ENCODE assay signal across 9 mouse cellular contexts in the genomic region with DNA sequence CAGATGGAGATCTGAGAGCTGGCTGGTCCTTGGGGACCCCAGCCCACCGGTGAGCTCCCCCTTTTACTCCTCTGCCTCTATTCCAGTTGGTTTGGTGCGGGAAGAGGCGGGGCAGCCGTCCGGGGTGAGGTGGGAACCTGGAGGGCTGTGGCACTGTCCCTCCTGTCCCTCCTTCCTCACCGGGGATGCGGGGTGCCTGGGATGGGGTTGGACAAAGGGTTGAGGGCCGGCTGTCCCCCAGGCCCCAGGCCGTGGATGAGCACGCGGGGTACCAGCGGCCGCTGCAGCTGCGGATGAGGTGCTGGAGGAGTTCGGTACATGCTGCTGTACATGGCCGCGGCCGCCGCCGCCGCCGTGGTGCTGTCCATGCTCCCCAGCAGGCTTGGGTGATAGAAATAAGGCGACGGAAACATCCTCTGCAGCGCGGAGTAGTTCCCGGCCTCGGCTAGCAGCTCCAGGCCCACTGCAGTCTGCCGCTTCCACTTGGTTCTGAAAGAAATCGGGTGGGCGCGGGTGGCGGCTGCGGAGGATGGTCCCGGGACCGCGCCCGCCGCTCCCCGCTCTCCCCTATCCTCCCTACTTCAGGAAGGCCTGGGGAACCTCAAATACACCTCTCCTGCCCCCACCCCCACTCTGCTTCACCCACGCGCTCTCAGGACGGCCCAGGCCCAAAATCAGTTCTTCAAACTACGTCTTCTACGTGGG. TPM values are rescaled to one million over a fixed set of nuclear protein-coding genes. Genes with fewer than 3 reads are reported as not detected.
DNase-seq lines count a peak whose midpoint lies in the region; ATAC-seq lines count a peak whose summit lies in the region.
"Had no signal": no experiment of that assay in that cellular context is flagged by ENCODE, and none has a peak within 500 bp of the region (broad histone marks: within the 10 kb centered on the region; RNA-seq: fewer than 3 reads in every experiment).

No protein-coding gene starts in this region.

- DNase-seq in heart, postnatal 10 days, result no peak
- peak; percentile 51 to 70 for DNase-seq in cerebellum, adult 18-20 months
- DNase-seq in adrenal gland, postnatal 14 days, result no peak
- no peak for DNase-seq in left cerebral cortex, postnatal 25 days (ENCODE audit: low spot score in 2 of 2)

- no peaks in the 10 kb centered on the region for H3K36me3 ChIP-seq in heart, embryonic 11.5 days (ENCODE audit: control insufficient read depth, insufficient read depth, low read length)
- H3K36me3 ChIP-seq in forebrain, embryonic 16.5 days (ENCODE audit: control insufficient read depth, insufficient read depth), result no peaks in the 10 kb centered on the region
- H3K36me3 ChIP-seq in midbrain, embryonic 12.5 days, result no peaks in the 10 kb centered on the region

- no peak for ATAC-seq in heart, embryonic 11.5 days (replicated peaks; ENCODE audit: insufficient number of reproducible peaks, low FRiP score, low TSS enrichment)
- 0 out of 2 replicates have a peak, but pooled peaks have one; percentile 27 for ATAC-seq in forebrain, embryonic 16.5 days
- peak; percentile 57 for ATAC-seq in midbrain, embryonic 12.5 days (ENCODE audit: low FRiP score, low read depth)
- no peak for ATAC-seq in erythroid progenitor cell, adult 5-6 weeks (replicated peaks; ENCODE audit: low FRiP score, poor library complexity, severe bottlenecking)

- no peak overlapping the region for H3K27ac ChIP-seq in heart, embryonic 11.5 days (ENCODE audit: low read depth, low read length)
- no peak overlapping the region for H3K27ac ChIP-seq in forebrain, embryonic 16.5 days (ENCODE audit: low read length)
- H3K27ac ChIP-seq in midbrain, embryonic 12.5 days (replicated peaks), result peak overlapping the region; percentile 90

- H3K4me1 ChIP-seq in heart, embryonic 11.5 days (ENCODE audit: control insufficient read depth, insufficient read depth, low read length), result peaks cover 5% of the 10 kb centered on the region; the same call in 1 of the 2 replicates
- H3K4me1 ChIP-seq in forebrain, embryonic 16.5 days (replicated peaks; ENCODE audit: control insufficient read depth, insufficient read depth, low read length), result peaks cover 16% of the 10 kb centered on the region
- peaks cover 37% of the 10 kb centered on the region for H3K4me1 ChIP-seq in midbrain, embryonic 12.5 days

- no peak overlapping the region for H3K9ac ChIP-seq in heart, embryonic 11.5 days (ENCODE audit: low read depth, low read length)
- no peak overlapping the region for H3K9ac ChIP-seq in forebrain, embryonic 16.5 days (replicated peaks; ENCODE audit: low read depth, low read length)
- H3K9ac ChIP-seq in midbrain, embryonic 12.5 days (replicated peaks), result peak overlapping the region; percentile 73

- H3K4me3 ChIP-seq in heart, embryonic 11.5 days (ENCODE audit: low read depth, low read length), result peak overlapping the region; percentile 22
- H3K4me3 ChIP-seq in forebrain, embryonic 16.5 days (replicated peaks; ENCODE audit: low read length), result peak overlapping the region; percentile 19
- H3K4me3 ChIP-seq in midbrain, embryonic 12.5 days, result peak overlapping the region; percentile 46

- under 1% methylated on average over 45 of the region's 45 CpGs for WGBS in heart, embryonic 11.5 days (ENCODE audit: insufficient replicate concordance)
- WGBS in forebrain, embryonic 16.5 days, result under 1% methylated on average over 45 of the region's 45 CpGs
- under 1% methylated on average over 43 of the region's 45 CpGs for WGBS in midbrain, embryonic 12.5 days

- H3K9me3 ChIP-seq in heart, embryonic 11.5 days (replicated peaks; ENCODE audit: control insufficient read depth, low read length), result no peaks in the 10 kb centered on the region
- H3K9me3 ChIP-seq in forebrain, embryonic 16.5 days (ENCODE audit: control insufficient read depth, low read length), result no peaks in the 10 kb centered on the region
- H3K9me3 ChIP-seq in midbrain, embryonic 12.5 days, result no peaks in the 10 kb centered on the region

- peaks cover 91% of the 10 kb centered on the region for H3K27me3 ChIP-seq in heart, embryonic 11.5 days (ENCODE audit: control insufficient read depth, insufficient read depth, low read length)
- H3K27me3 ChIP-seq in forebrain, embryonic 16.5 days (replicated peaks; ENCODE audit: control insufficient read depth, insufficient read depth, low read length), result peaks cover 71% of the 10 kb centered on the region
- peaks cover 91% of the 10 kb centered on the region for H3K27me3 ChIP-seq in midbrain, embryonic 12.5 days

- peak overlapping the region; percentile 38 for H3K4me2 ChIP-seq in heart, embryonic 11.5 days
- no peak overlapping the region for H3K4me2 ChIP-seq in forebrain, embryonic 16.5 days (ENCODE audit: low read length)
- H3K4me2 ChIP-seq in midbrain, embryonic 12.5 days (replicated peaks), result peak overlapping the region; percentile 52

- intact Hi-C loops in heart, postnatal 10 days (cut with DNase I), result no loop called here
- intact Hi-C loops in left cerebral cortex, postnatal 25 days (cut with DNase I), result no loop called here

RNA-seq across cellular contexts. Expression of gene Barhl2, which starts 4.6 kb away (rescaled TPM):
- polyA plus RNA-seq in heart, embryonic 11.5 days (2014; fragmentation: Nextera tagmentation; extraction: Ambion mirVana), result not detected in 2 replicates
- total RNA-seq in heart, postnatal 10 days (2021), result not detected
- polyA plus RNA-seq in forebrain, embryonic 16.5 days (2015; fragmentation: Nextera tagmentation; extraction: Ambion mirVana), result 0.47 and 1.6 TPM in 2 replicates
- polyA plus RNA-seq in midbrain, embryonic 12.5 days (2016; fragmentation: Nextera tagmentation; extraction: Ambion mirVana), result 8.4 and 15.6 TPM in 2 replicates
- total RNA-seq in adrenal gland, postnatal 14 days (2021), result not detected in 2 replicates
- total RNA-seq in erythroid progenitor cell, adult 5-6 weeks (2015; ENCODE audit: low replicate concordance), result not detected in 2 replicates
- not detected in 2 replicates for total RNA-seq in erythroid progenitor cell, adult 5-6 weeks (2017; ENCODE audit: low replicate concordance)
- total RNA-seq in left cerebral cortex, postnatal 25 days (2021), result 1 to 10 TPM in 1 of 2 experiments, under 1 TPM in 1; 0.82 to 1.5 TPM
- polyA plus RNA-seq: liver, embryonic 16.5 days had no signal

Comparison
In these comparisons a context has a peak if more than half of its experiments do, and no peak if none do; other contexts are left out.
1. ATAC-seq: peak in forebrain, embryonic 16.5 days (single experiment) and midbrain, embryonic 12.5 days (single experiment); none in heart, embryonic 11.5 days (single experiment) and erythroid progenitor cell, adult 5-6 weeks (single experiment).
2. DNase-seq: peak in cerebellum, adult 18-20 months (2 of 2); none in heart, postnatal 10 days (0 of 2), adrenal gland, postnatal 14 days (single experiment) and left cerebral cortex, postnatal 25 days (0 of 2).
3. Peak in every context shown above with its lines, with median percentiles within 50 percentile points of each other: H3K4me3 ChIP-seq.